Mouse (Mus musculus): ENCODE data around the gene Dctn2. TPM values are rescaled to one million over a fixed set of nuclear protein-coding genes. Genes with fewer than 3 reads are reported as not detected.

The Dctn2 gene
- polyA plus RNA-seq, 1 experiment, result 250 TPM

DNA sequence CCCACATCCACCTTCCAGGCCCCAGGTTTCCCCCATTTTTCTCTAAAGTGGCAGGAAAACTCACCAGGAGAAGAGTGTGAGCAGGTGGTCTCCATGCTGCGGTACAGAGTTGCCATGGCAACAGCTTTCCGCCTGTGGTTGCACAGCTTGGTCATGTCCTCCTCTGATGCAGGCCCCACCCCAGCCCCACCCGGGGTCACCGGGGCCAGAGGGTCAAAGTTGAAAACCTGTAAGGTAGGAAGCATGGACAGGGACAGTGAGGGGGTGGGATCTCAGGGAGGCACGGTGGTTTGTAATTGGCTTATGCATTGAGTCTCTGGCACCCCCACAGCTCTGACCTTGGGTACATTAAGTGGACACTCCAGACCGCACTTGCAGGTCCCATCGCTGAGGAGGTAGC lies 20.6 kb downstream of the Dctn2 start:
- H3K27me3 ChIP-seq (ENCODE audit: control insufficient read depth, insufficient read depth, insufficient read length), result no peaks in the 10 kb centered on the region
- TF ChIP-seq TCF12 (IDR thresholded peaks at IDR 0.05; ENCODE audit: insufficient read depth, poor library complexity, severe bottlenecking) (no peak), SRF (IDR thresholded peaks at IDR 0.05; ENCODE audit: control insufficient read depth, insufficient read length, low read depth) (no peak), REST (IDR thresholded peaks at IDR 0.05; ENCODE audit: insufficient read depth, insufficient read length) (no peak), TCF3 (IDR thresholded peaks at IDR 0.05; ENCODE audit: insufficient read length, low read depth) (no peak), CEBPB (IDR thresholded peaks at IDR 0.05; ENCODE audit: insufficient read depth, poor library complexity, severe bottlenecking) (no peak)
- peaks cover 38% of the 10 kb centered on the region for H3K79me2 ChIP-seq (ENCODE audit: control insufficient read depth, insufficient read depth)
- H3ac ChIP-seq (ENCODE audit: control insufficient read depth, insufficient read length), result no peak overlapping the region
- peak overlapping the region; percentile 100 for H3K4me3 ChIP-seq
- peaks cover 17% of the 10 kb centered on the region for H3K36me3 ChIP-seq (ENCODE audit: control insufficient read depth, insufficient read depth)
- H3K4me2 ChIP-seq (ENCODE audit: low read depth), result peak overlapping the region; percentile 84

- peak overlapping the region; percentile 100 for H3K4me3 ChIP-seq
- H3K4me2 ChIP-seq (ENCODE audit: low read depth), result peak overlapping the region; percentile 84
- peaks cover 45% of the 10 kb centered on the region for H3K79me2 ChIP-seq (ENCODE audit: control insufficient read depth, insufficient read depth)
- H3K27me3 ChIP-seq (ENCODE audit: control insufficient read depth, insufficient read depth, insufficient read length), result no peaks in the 10 kb centered on the region
- TF ChIP-seq POLR2AphosphoS2 (IDR thresholded peaks at IDR 0.05; ENCODE audit: insufficient read length, low read depth) (peak; percentile 56), MYOG (IDR thresholded peaks at IDR 0.05; ENCODE audit: control insufficient read depth in 1 of 3, insufficient read depth in 1 of 3, insufficient read length in 2 of 3, low read depth in 2 of 3) (no peak), REST (IDR thresholded peaks at IDR 0.05; ENCODE audit: insufficient read depth, insufficient read length) (no peak), TCF3 (IDR thresholded peaks at IDR 0.05; ENCODE audit: insufficient read length, low read depth) (no peak), SRF (IDR thresholded peaks at IDR 0.05; ENCODE audit: control insufficient read depth, insufficient read length, low read depth) (no peak), MAX (IDR thresholded peaks at IDR 0.05; ENCODE audit: low read depth) (no peak)
- H3K36me3 ChIP-seq (ENCODE audit: control insufficient read depth, insufficient read depth), result peaks cover 18% of the 10 kb centered on the region
- H3ac ChIP-seq (ENCODE audit: control insufficient read depth, insufficient read length), result peak overlapping the region; percentile 82
Observed at GRCm38 (mm10) chr10:127287271-127287935, 21.2 kb downstream of the Dctn2 start.

DNA sequence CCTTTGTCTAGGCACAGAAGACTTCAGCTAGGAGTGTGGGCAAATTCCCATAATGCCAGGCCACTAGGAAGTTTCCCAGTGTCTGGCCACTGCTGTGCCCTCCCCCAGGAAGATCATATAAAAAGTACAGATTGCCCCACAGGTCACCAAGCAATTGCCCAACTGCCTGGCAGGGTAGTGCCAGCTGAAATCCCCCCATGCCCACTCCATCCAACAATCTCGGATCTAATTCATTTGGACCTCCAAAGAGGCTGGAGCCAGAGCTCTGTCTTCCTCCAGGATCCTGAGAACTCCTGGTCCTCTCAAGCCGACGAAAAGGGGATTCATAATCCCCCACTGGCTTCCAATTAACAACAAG lies 21.7 kb downstream of the Dctn2 start:
- Histone ChIP-seq H3K4me2 (ENCODE audit: low read depth) (peak overlapping the region; percentile 84), H3K36me3 (ENCODE audit: control insufficient read depth, insufficient read depth) (peaks cover 20% of the 10 kb centered on the region), H3K79me2 (ENCODE audit: control insufficient read depth, insufficient read depth) (peaks cover 50% of the 10 kb centered on the region), H3ac (ENCODE audit: control insufficient read depth, insufficient read length) (peak overlapping the region; percentile 82), H3K27me3 (ENCODE audit: control insufficient read depth, insufficient read depth, insufficient read length) (no peaks in the 10 kb centered on the region), H3K4me3 (peak overlapping the region; percentile 100)
- TF ChIP-seq REST (IDR thresholded peaks at IDR 0.05; ENCODE audit: insufficient read depth, insufficient read length) (no peak), TCF3 (IDR thresholded peaks at IDR 0.05; ENCODE audit: insufficient read length, low read depth) (no peak), TCF12 (IDR thresholded peaks at IDR 0.05; ENCODE audit: insufficient read depth, poor library complexity, severe bottlenecking) (no peak), POLR2AphosphoS2 (IDR thresholded peaks at IDR 0.05; ENCODE audit: insufficient read length, low read depth) (no peak), MYOD1 (IDR thresholded peaks at IDR 0.05; ENCODE audit: control insufficient read depth in 1 of 3, insufficient read length in 2 of 3, low read depth in 2 of 3) (no peak), MAX (IDR thresholded peaks at IDR 0.05; ENCODE audit: low read depth) (no peak), POLR2A (IDR thresholded peaks at IDR 0.05; ENCODE audit: insufficient read length, low read depth) (no peak), MYOG (IDR thresholded peaks at IDR 0.05; ENCODE audit: control insufficient read depth in 1 of 3, insufficient read depth in 1 of 3, insufficient read length in 2 of 3, low read depth in 2 of 3) (no peak), E2F4 (IDR thresholded peaks at IDR 0.05; ENCODE audit: insufficient read depth) (no peak)

- TF ChIP-seq TCF3 (IDR thresholded peaks at IDR 0.05; ENCODE audit: insufficient read length, low read depth) (no peak), POLR2A (IDR thresholded peaks at IDR 0.05; ENCODE audit: insufficient read length, low read depth) (no peak), POLR2AphosphoS2 (IDR thresholded peaks at IDR 0.05; ENCODE audit: insufficient read length, low read depth) (no peak), MYOG (IDR thresholded peaks at IDR 0.05; ENCODE audit: control insufficient read depth in 1 of 3, insufficient read depth in 1 of 3, insufficient read length in 2 of 3, low read depth in 2 of 3) (no peak), MYOD1 (IDR thresholded peaks at IDR 0.05; ENCODE audit: control insufficient read depth in 1 of 3, insufficient read length in 2 of 3, low read depth in 2 of 3) (peak in 1 of 3 experiments; percentile 2), MAX (IDR thresholded peaks at IDR 0.05; ENCODE audit: low read depth) (no peak), REST (IDR thresholded peaks at IDR 0.05; ENCODE audit: insufficient read depth, insufficient read length) (no peak), E2F4 (IDR thresholded peaks at IDR 0.05; ENCODE audit: insufficient read depth) (no peak)
- Histone ChIP-seq H3ac (ENCODE audit: control insufficient read depth, insufficient read length) (peak overlapping the region; percentile 82), H3K27me3 (ENCODE audit: control insufficient read depth, insufficient read depth, insufficient read length) (no peaks in the 10 kb centered on the region), H3K4me2 (ENCODE audit: low read depth) (peak overlapping the region; percentile 84), H3K79me2 (ENCODE audit: control insufficient read depth, insufficient read depth) (peaks cover 54% of the 10 kb centered on the region), H3K36me3 (ENCODE audit: control insufficient read depth, insufficient read depth) (peaks cover 21% of the 10 kb centered on the region), H3K4me3 (peak overlapping the region; percentile 100)
Observed at GRCm38 (mm10) chr10:127288328-127288799, 22.2 kb downstream of the Dctn2 start.

- peak within 1 kb of the TSS; percentile 100 for H3K4me3 ChIP-seq
- peaks cover 60% of the 10 kb centered on the region for H3K79me2 ChIP-seq (ENCODE audit: control insufficient read depth, insufficient read depth)
- H3ac ChIP-seq (ENCODE audit: control insufficient read depth, insufficient read length), result peak within 1 kb of the TSS; percentile 82
- peak within 1 kb of the TSS; percentile 88 for H3K4me2 ChIP-seq (ENCODE audit: low read depth)
- no peaks in the 10 kb centered on the region for H3K27me3 ChIP-seq (ENCODE audit: control insufficient read depth, insufficient read depth, insufficient read length)
- TF ChIP-seq REST (IDR thresholded peaks at IDR 0.05; ENCODE audit: insufficient read depth, insufficient read length), result no peak
- TF ChIP-seq E2F4 (IDR thresholded peaks at IDR 0.05; ENCODE audit: insufficient read depth), result no peak
- TF ChIP-seq POLR2A (IDR thresholded peaks at IDR 0.05; ENCODE audit: insufficient read length, low read depth), result peak; percentile 69
- TF ChIP-seq SRF (IDR thresholded peaks at IDR 0.05; ENCODE audit: control insufficient read depth, insufficient read length, low read depth), result no peak
- TF ChIP-seq MYOG (IDR thresholded peaks at IDR 0.05; ENCODE audit: control insufficient read depth in 1 of 3, insufficient read depth in 1 of 3, insufficient read length in 2 of 3, low read depth in 2 of 3), result no peak
- peak; percentile 86 for TF ChIP-seq POLR2AphosphoS2 (IDR thresholded peaks at IDR 0.05; ENCODE audit: insufficient read length, low read depth)
- TF ChIP-seq USF1 (IDR thresholded peaks at IDR 0.05; ENCODE audit: low read depth), result peak; percentile 90
- no peak for TF ChIP-seq TCF3 (IDR thresholded peaks at IDR 0.05; ENCODE audit: insufficient read length, low read depth)
- TF ChIP-seq MYOD1 (IDR thresholded peaks at IDR 0.05; ENCODE audit: control insufficient read depth in 1 of 3, insufficient read length in 2 of 3, low read depth in 2 of 3), result peak in 1 of 3 experiments; percentile 50
- no peak for TF ChIP-seq MAX (IDR thresholded peaks at IDR 0.05; ENCODE audit: low read depth)
- TF ChIP-seq TCF12 (IDR thresholded peaks at IDR 0.05; ENCODE audit: insufficient read depth, poor library complexity, severe bottlenecking), result no peak
- no peak for TF ChIP-seq CEBPB (IDR thresholded peaks at IDR 0.05; ENCODE audit: insufficient read depth, poor library complexity, severe bottlenecking)
- peaks cover 27% of the 10 kb centered on the region for H3K36me3 ChIP-seq (ENCODE audit: control insufficient read depth, insufficient read depth)
Observed at GRCm38 (mm10) chr10:127288800-127289572, 22.8 kb downstream of the Dctn2 start, which contains the start of gene Mbd6. Gene Mbd6, minus strand, starts transcription at chr10:127289018.
